10 mouse cellular contexts compared by ENCODE assay signal in genomic region chr7:135680334-135680733, GRCm38 (mm10). TPM values are rescaled to one million over a fixed set of nuclear protein-coding genes. Genes with fewer than 3 reads are reported as not detected.
DNase-seq lines count a peak whose midpoint lies in the region; ATAC-seq and TF ChIP-seq lines count a peak whose summit lies in the region.
"Had no signal": no experiment of that assay in that cellular context is flagged by ENCODE, and none has a peak within 500 bp of the region (broad histone marks: within the 10 kb centered on the region; RNA-seq: fewer than 3 reads in every experiment).

No protein-coding gene starts in this region.

- peaks cover 6% of the 10 kb centered on the region for H3K4me1 ChIP-seq in heart, postnatal 0 days (ENCODE audit: control insufficient read depth, insufficient read depth)
- no peaks in the 10 kb centered on the region for H3K4me1 ChIP-seq in heart, embryonic 10.5 days
- no peaks in the 10 kb centered on the region for H3K4me1 ChIP-seq in liver, embryonic 13.5 days (replicated peaks)
- peaks cover 5% of the 10 kb centered on the region; the same call in 1 of the 2 replicates for H3K4me1 ChIP-seq in forebrain, embryonic 15.5 days
- H3K4me1 ChIP-seq: limb, embryonic 15.5 days had no signal

- no peak overlapping the region for H3K4me2 ChIP-seq in heart, postnatal 0 days (ENCODE audit: low read depth, low read length)
- no peak overlapping the region for H3K4me2 ChIP-seq in liver, embryonic 13.5 days
- H3K4me2 ChIP-seq in forebrain, embryonic 15.5 days (replicated peaks) = no peak overlapping the region
- H3K4me2 ChIP-seq: embryonic facial prominence, embryonic 12.5 days; limb, embryonic 15.5 days had no signal

- no peak for TF ChIP-seq EP300 in heart, postnatal 0 days (IDR thresholded peaks at IDR 0.05; ENCODE audit: low read depth)

- TF ChIP-seq CTCF in heart, postnatal 0 days (IDR thresholded peaks at IDR 0.05; ENCODE audit: low read depth) = peak; percentile 70
- TF ChIP-seq CTCF in Patski (IDR thresholded peaks at IDR 0.05) = peak; percentile 75

- POLR2A ChIA-PET in Patski (lab: Charles Lee) = interaction anchor here (1.3 kb wide), 1 partner anchor 55 kb away, joined by 4 read pairs; no protein-coding TSS in a partner anchor

- H3K36me3 ChIP-seq in heart, postnatal 0 days (replicated peaks; ENCODE audit: control insufficient read depth, insufficient read depth, low read length) = peaks cover 11% of the 10 kb centered on the region; the same call in 1 of the 2 replicates
- peaks cover 6% of the 10 kb centered on the region for H3K36me3 ChIP-seq in heart, embryonic 10.5 days
- H3K36me3 ChIP-seq in liver, embryonic 13.5 days = peaks cover 16% of the 10 kb centered on the region
- no peaks in the 10 kb centered on the region for H3K36me3 ChIP-seq in forebrain, embryonic 15.5 days

- WGBS in heart, postnatal 0 days = 70% methylated on average over 5 of the region's 5 CpGs
- WGBS in heart, embryonic 10.5 days = 73% methylated on average over 5 of the region's 5 CpGs
- 62% methylated on average over 5 of the region's 5 CpGs for WGBS in liver, embryonic 13.5 days (ENCODE audit: insufficient replicate concordance)
- 65% methylated on average over 5 of the region's 5 CpGs for WGBS in forebrain, embryonic 15.5 days

- DNase-seq in heart, postnatal 0 days (ENCODE audit: low spot score) = peak; percentile 57
- DNase-seq in heart, embryonic 10.5 days (ENCODE audit: low spot score) = no peak
- DNase-seq in A20 (ENCODE audit: low read depth, low spot score) (peak; percentile 77), Patski (ENCODE audit: low read depth, low spot score) (no peak)
- peak; percentile 26 for DNase-seq in forelimb bud, embryonic 11.5 days (ENCODE audit: low read depth, low spot score)
- DNase-seq in liver, embryonic 13.5 days = peak; percentile 41
- DNase-seq in spleen, postnatal 14 days (ENCODE audit: low spot score in 2 of 2) = peak; percentile 57 to 74

- no peaks in the 10 kb centered on the region for H3K9me3 ChIP-seq in heart, postnatal 0 days (replicated peaks; ENCODE audit: control insufficient read depth, low read length)
- H3K9me3 ChIP-seq in heart, embryonic 10.5 days = no peaks in the 10 kb centered on the region
- no peaks in the 10 kb centered on the region for H3K9me3 ChIP-seq in liver, embryonic 13.5 days (replicated peaks)
- no peaks in the 10 kb centered on the region for H3K9me3 ChIP-seq in forebrain, embryonic 15.5 days
- H3K9me3 ChIP-seq: embryonic facial prominence, embryonic 12.5 days; limb, embryonic 15.5 days had no signal

- ATAC-seq in heart, postnatal 0 days (ENCODE audit: insufficient read depth, low read depth) = no peak
- peak; percentile 51 for ATAC-seq in Patski
- peak; percentile 43; the same call in 1 of the 2 replicates for ATAC-seq in liver, embryonic 13.5 days (ENCODE audit: low read depth)
- ATAC-seq in forebrain, embryonic 15.5 days (replicated peaks) = no peak

- no peak overlapping the region for H3K9ac ChIP-seq in heart, postnatal 0 days (replicated peaks; ENCODE audit: low read depth, low read length)
- H3K9ac ChIP-seq in liver, embryonic 13.5 days = no peak overlapping the region
- H3K9ac ChIP-seq in forebrain, embryonic 15.5 days (replicated peaks) = no peak overlapping the region
- H3K9ac ChIP-seq: embryonic facial prominence, embryonic 12.5 days; limb, embryonic 15.5 days had no signal

- H3K4me3 ChIP-seq in heart, postnatal 0 days (ENCODE audit: low read depth, low read length) = no peak overlapping the region
- no peak overlapping the region for H3K4me3 ChIP-seq in heart, embryonic 10.5 days
- H3K4me3 ChIP-seq in liver, embryonic 13.5 days (replicated peaks) = no peak overlapping the region
- H3K4me3 ChIP-seq in forebrain, embryonic 15.5 days = no peak overlapping the region
- H3K4me3 ChIP-seq: embryonic facial prominence, embryonic 12.5 days; limb, embryonic 15.5 days had no signal

- in situ Hi-C loops in Patski (cut with MboI; ENCODE audit: low pct_unique_long_range_greater_than_20kb) = loop anchor here (5.0 kb wide), 1 partner anchor 57 kb away; no protein-coding TSS in a partner anchor

- H3K27me3 ChIP-seq in heart, postnatal 0 days (ENCODE audit: control insufficient read depth, insufficient read depth, low read length) = peaks cover 13% of the 10 kb centered on the region; the same call in 1 of the 2 replicates
- H3K27me3 ChIP-seq in heart, embryonic 10.5 days (ENCODE audit: insufficient read depth, poor library complexity, severe bottlenecking) = no peaks in the 10 kb centered on the region
- no peaks in the 10 kb centered on the region for H3K27me3 ChIP-seq in Patski
- no peaks in the 10 kb centered on the region for H3K27me3 ChIP-seq in liver, embryonic 13.5 days
- H3K27me3 ChIP-seq in forebrain, embryonic 15.5 days = no peaks in the 10 kb centered on the region
- H3K27me3 ChIP-seq: embryonic facial prominence, embryonic 12.5 days; limb, embryonic 15.5 days had no signal

- H3K27ac ChIP-seq in heart, postnatal 0 days (ENCODE audit: low read depth) = no peak overlapping the region
- no peak overlapping the region for H3K27ac ChIP-seq in heart, embryonic 10.5 days
- H3K27ac ChIP-seq in liver, embryonic 13.5 days = no peak overlapping the region
- no peak overlapping the region for H3K27ac ChIP-seq in forebrain, embryonic 15.5 days (replicated peaks)
- H3K27ac ChIP-seq: embryonic facial prominence, embryonic 12.5 days; limb, embryonic 15.5 days had no signal

- CTCF ChIA-PET in Patski (lab: Charles Lee) = interaction anchor here (1.2 to 3.6 kb wide), 3 partner anchors 37 to 64 kb away, joined by 3 to 29 read pairs (median 3); no protein-coding TSS in a partner anchor

RNA-seq across cellular contexts. Expression of gene Mki67, which starts 35.8 kb away (rescaled TPM):
- total RNA-seq in heart, postnatal 0 days (2014; rRNA removed; ENCODE audit: low replicate concordance) = 24.2 and 38.3 TPM in 2 replicates
- polyA plus RNA-seq in heart, postnatal 0 days (2015; fragmentation: Nextera tagmentation; extraction: Ambion mirVana) = 5.7 and 8.0 TPM in 2 replicates
- 36.1 and 41.1 TPM in 2 replicates for polyA plus RNA-seq in heart, embryonic 10.5 days (2016; fragmentation: Nextera tagmentation; extraction: Ambion mirVana)
- polyA plus RNA-seq in Patski (2021) = 39.6 TPM
- 82.1 and 98.7 TPM in 2 replicates for polyA plus RNA-seq in liver, embryonic 13.5 days (2015; fragmentation: Nextera tagmentation; extraction: Ambion mirVana)
- polyA plus RNA-seq in forebrain, embryonic 15.5 days (2015; fragmentation: Nextera tagmentation; extraction: Ambion mirVana) = 18.8 and 22.3 TPM in 2 replicates

Comparison
In these comparisons a context has a peak if more than half of its experiments do, and no peak if none do; other contexts are left out.
1. DNase-seq: peak in heart, postnatal 0 days (single experiment), A20 (single experiment), forelimb bud, embryonic 11.5 days (single experiment), liver, embryonic 13.5 days (single experiment) and spleen, postnatal 14 days (2 of 2); none in heart, embryonic 10.5 days (single experiment) and Patski (single experiment).
2. ATAC-seq: peak in Patski (single experiment) and liver, embryonic 13.5 days (single experiment); none in heart, postnatal 0 days (single experiment) and forebrain, embryonic 15.5 days (single experiment).